Mouse (Mus musculus) lung, postnatal 0 days (tissue): ENCODE measurements around the gene Gabrr2.

Source experiments
- CTCF ChIP-seq: IDR thresholded peaks from 2 replicates; pipeline ENCODE4 v1.5.1; 2016; ENCODE audit warnings: antibody characterized with exemption, mild to moderate bottlenecking
- EP300 ChIP-seq: IDR thresholded peaks from 2 replicates; pipeline ENCODE4 v1.6.1; 2016; ENCODE audit warnings: antibody characterized with exemption, mild to moderate bottlenecking, control low read depth

DNA sequence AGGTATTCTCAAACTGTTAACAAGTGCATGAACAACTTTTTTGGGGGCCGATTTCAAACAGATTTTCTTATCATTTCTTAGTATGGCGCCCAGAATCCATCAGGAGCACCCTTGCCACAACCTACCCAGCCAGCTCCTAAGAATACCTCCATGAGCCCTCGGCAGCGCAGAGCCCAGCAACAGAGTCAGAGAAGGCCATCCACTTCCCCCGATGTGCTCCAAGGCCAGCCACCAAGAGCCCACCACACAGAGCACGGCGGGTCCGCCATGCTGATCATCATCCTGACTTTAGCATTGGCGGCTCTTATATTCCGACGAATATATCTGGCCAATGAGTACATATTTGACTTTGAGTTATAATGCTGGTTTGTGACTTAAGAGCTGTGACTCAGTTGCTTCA, 13.2 kb upstream of the Gabrr2 start:
- TF ChIP-seq CTCF: no peak
- no peak for TF ChIP-seq EP300
